Comparison of ENCODE assay signal across 9 mouse cellular contexts in genomic region chr7:131539979-131540378, GRCm38 (mm10). TPM values are rescaled to one million over a fixed set of nuclear protein-coding genes. Genes with fewer than 3 reads are reported as not detected.
DNase-seq lines count a peak whose midpoint lies in the region; ATAC-seq and TF ChIP-seq lines count a peak whose summit lies in the region.
"Had no signal": no experiment of that assay in that cellular context is flagged by ENCODE, and none has a peak within 500 bp of the region (broad histone marks: within the 10 kb centered on the region; RNA-seq: fewer than 3 reads in every experiment).

No protein-coding gene starts in this region.

- peak; percentile 87 for TF ChIP-seq CTCF in gastrocnemius, adult 2 months (IDR thresholded peaks at IDR 0.05)

- H3K4me1 ChIP-seq in heart, embryonic 12.5 days (replicated peaks) = peaks cover 31% of the 10 kb centered on the region
- H3K4me1 ChIP-seq in intestine, embryonic 16.5 days (ENCODE audit: control insufficient read depth, insufficient read depth, low read length) = peaks cover 22% of the 10 kb centered on the region
- peaks cover 8% of the 10 kb centered on the region for H3K4me1 ChIP-seq in midbrain, embryonic 16.5 days (ENCODE audit: control insufficient read depth, insufficient read depth, low read length)
- H3K4me1 ChIP-seq in stomach, embryonic 15.5 days = peaks cover 24% of the 10 kb centered on the region

- no peaks in the 10 kb centered on the region for H3K36me3 ChIP-seq in heart, embryonic 12.5 days
- H3K36me3 ChIP-seq in intestine, embryonic 16.5 days (ENCODE audit: control insufficient read depth, insufficient read depth, low read length) = no peaks in the 10 kb centered on the region
- no peaks in the 10 kb centered on the region for H3K36me3 ChIP-seq in midbrain, embryonic 16.5 days (ENCODE audit: control insufficient read depth, insufficient read depth, low read length)
- no peaks in the 10 kb centered on the region for H3K36me3 ChIP-seq in stomach, embryonic 15.5 days

- WGBS in heart, embryonic 12.5 days = 0% methylated on average over 7 of the region's 7 CpGs
- WGBS in intestine, embryonic 16.5 days = under 1% methylated on average over 7 of the region's 7 CpGs
- WGBS in midbrain, embryonic 16.5 days = 2% methylated on average over 7 of the region's 7 CpGs
- WGBS in stomach, embryonic 15.5 days = under 1% methylated on average over 7 of the region's 7 CpGs

- peak; percentile 75 to 91 for DNase-seq in heart, adult 18-20 months
- DNase-seq in cerebellum, postnatal 25 days = peak; percentile 78 to 89
- peak; percentile 86 for DNase-seq in gastrocnemius, adult 2 months
- peak; percentile 79 to 83 for DNase-seq in left cerebral cortex, postnatal 36 days (ENCODE audit: low spot score in 2 of 2)

- no peak overlapping the region for H3K27ac ChIP-seq in heart, embryonic 12.5 days (ENCODE audit: poor library complexity, severe bottlenecking)
- no peak overlapping the region for H3K27ac ChIP-seq in gastrocnemius, adult 2 months
- no peak overlapping the region for H3K27ac ChIP-seq in intestine, embryonic 16.5 days (ENCODE audit: low read length)
- no peak overlapping the region for H3K27ac ChIP-seq in midbrain, embryonic 16.5 days (ENCODE audit: low read length)
- no peak overlapping the region for H3K27ac ChIP-seq in stomach, embryonic 15.5 days

- no peak overlapping the region for H3K9ac ChIP-seq in heart, embryonic 12.5 days
- H3K9ac ChIP-seq in intestine, embryonic 16.5 days (ENCODE audit: low read depth, low read length) = no peak overlapping the region
- H3K9ac ChIP-seq in midbrain, embryonic 16.5 days (ENCODE audit: low read depth, low read length) = no peak overlapping the region
- H3K9ac ChIP-seq in stomach, embryonic 15.5 days = no peak overlapping the region

- H3K27me3 ChIP-seq in heart, embryonic 12.5 days (replicated peaks) = peaks cover 87% of the 10 kb centered on the region
- H3K27me3 ChIP-seq in intestine, embryonic 16.5 days (replicated peaks; ENCODE audit: control insufficient read depth, insufficient read depth, low read length) = peaks cover 54% of the 10 kb centered on the region
- H3K27me3 ChIP-seq in midbrain, embryonic 16.5 days (ENCODE audit: control insufficient read depth, insufficient read depth, low read depth, low read length) = peaks cover 57% of the 10 kb centered on the region
- H3K27me3 ChIP-seq in stomach, embryonic 15.5 days (replicated peaks) = peaks cover 75% of the 10 kb centered on the region

- ATAC-seq in heart, embryonic 12.5 days (ENCODE audit: insufficient number of reproducible peaks, low FRiP score) = no peak
- ATAC-seq in intestine, embryonic 16.5 days = 0 out of 2 replicates have a peak, but pooled peaks have one; percentile 31
- ATAC-seq in midbrain, embryonic 16.5 days = peak; percentile 62; the same call in 1 of the 2 replicates
- ATAC-seq in stomach, embryonic 15.5 days (ENCODE audit: insufficient read depth, low FRiP score, low read depth) = peak; percentile 67; the same call in 1 of the 2 replicates

- intact Hi-C loops in gastrocnemius, adult 2 months (cut with DNase I) = loop anchor here (1.0 to 10.0 kb wide), 2 partner anchors 342 to 1015 kb away; no protein-coding TSS in a partner anchor
- intact Hi-C loops in left cerebral cortex, postnatal 36 days (cut with DNase I) = loop anchor here (1.0 to 10.0 kb wide), 3 partner anchors 125 to 342 kb away; partner anchors contain the start of genes Acadsb and Ikzf5

- H3K4me2 ChIP-seq in heart, embryonic 12.5 days = no peak overlapping the region
- no peak overlapping the region for H3K4me2 ChIP-seq in intestine, embryonic 16.5 days (ENCODE audit: low read depth, low read length)
- H3K4me2 ChIP-seq in midbrain, embryonic 16.5 days (ENCODE audit: low read length) = no peak overlapping the region
- H3K4me2 ChIP-seq in stomach, embryonic 15.5 days = no peak overlapping the region

- H3K4me3 ChIP-seq in heart, embryonic 12.5 days = no peak overlapping the region
- no peak overlapping the region for H3K4me3 ChIP-seq in gastrocnemius, adult 2 months
- no peak overlapping the region for H3K4me3 ChIP-seq in intestine, embryonic 16.5 days (ENCODE audit: low read length)
- H3K4me3 ChIP-seq in midbrain, embryonic 16.5 days (ENCODE audit: low read depth, low read length) = no peak overlapping the region
- no peak overlapping the region for H3K4me3 ChIP-seq in stomach, embryonic 15.5 days (replicated peaks)
- H3K4me3 ChIP-seq: myocyte had no signal

- H3K9me3 ChIP-seq in heart, embryonic 12.5 days (replicated peaks) = no peaks in the 10 kb centered on the region
- H3K9me3 ChIP-seq in intestine, embryonic 16.5 days (ENCODE audit: control insufficient read depth, low read length) = no peaks in the 10 kb centered on the region
- H3K9me3 ChIP-seq in midbrain, embryonic 16.5 days (replicated peaks; ENCODE audit: control insufficient read depth, low read length, poor library complexity, severe bottlenecking) = no peaks in the 10 kb centered on the region
- no peaks in the 10 kb centered on the region for H3K9me3 ChIP-seq in stomach, embryonic 15.5 days

RNA-seq across cellular contexts. Expression of gene Hmx3, which starts 2.7 kb away (rescaled TPM):
- not detected for total RNA-seq in heart, adult 18-20 months (2021)
- polyA plus RNA-seq in heart, embryonic 12.5 days (2016; fragmentation: Nextera tagmentation; extraction: Ambion mirVana) = not detected in 2 replicates
- not detected for total RNA-seq in gastrocnemius, adult 2 months (2021)
- polyA plus RNA-seq in intestine, embryonic 16.5 days (2015; fragmentation: Nextera tagmentation; extraction: Ambion mirVana) = 0.53 and 0.54 TPM in 2 replicates
- not detected for total RNA-seq in left cerebral cortex, postnatal 36 days (2021)
- 0.20 and 0.85 TPM in 2 replicates for polyA plus RNA-seq in midbrain, embryonic 16.5 days (2015; fragmentation: Nextera tagmentation; extraction: Ambion mirVana)
- 1.6 and 2.0 TPM in 2 replicates for polyA plus RNA-seq in stomach, embryonic 15.5 days (2015; fragmentation: Nextera tagmentation; extraction: Ambion mirVana)

RNA-seq across cellular contexts. Expression of gene Hmx2, which starts 8.6 kb away (rescaled TPM):
- not detected for total RNA-seq in heart, adult 18-20 months (2021)
- not detected in 2 replicates for polyA plus RNA-seq in heart, embryonic 12.5 days (2016; fragmentation: Nextera tagmentation; extraction: Ambion mirVana)
- total RNA-seq in gastrocnemius, adult 2 months (2021) = not detected
- 0.39 and 0.68 TPM in 2 replicates for polyA plus RNA-seq in intestine, embryonic 16.5 days (2015; fragmentation: Nextera tagmentation; extraction: Ambion mirVana)
- not detected for total RNA-seq in left cerebral cortex, postnatal 36 days (2021)
- polyA plus RNA-seq in midbrain, embryonic 16.5 days (2015; fragmentation: Nextera tagmentation; extraction: Ambion mirVana) = 0.57 and 1.7 TPM in 2 replicates
- 1.0 and 1.4 TPM in 2 replicates for polyA plus RNA-seq in stomach, embryonic 15.5 days (2015; fragmentation: Nextera tagmentation; extraction: Ambion mirVana)

RNA-seq across cellular contexts. Expression of gene Bub3, which starts 20.0 kb away (rescaled TPM):
- total RNA-seq in heart, adult 18-20 months (2021) = 10 to 100 TPM; 28.7 to 29.2 TPM
- 129 and 133 TPM in 2 replicates for polyA plus RNA-seq in heart, embryonic 12.5 days (2016; fragmentation: Nextera tagmentation; extraction: Ambion mirVana)
- 10 to 100 TPM; 28.9 to 31.2 TPM for total RNA-seq in gastrocnemius, adult 2 months (2021)
- polyA plus RNA-seq in intestine, embryonic 16.5 days (2015; fragmentation: Nextera tagmentation; extraction: Ambion mirVana) = 162 and 193 TPM in 2 replicates
- total RNA-seq in left cerebral cortex, postnatal 36 days (2021) = 10 to 100 TPM; 57.1 to 64.4 TPM
- polyA plus RNA-seq in midbrain, embryonic 16.5 days (2015; fragmentation: Nextera tagmentation; extraction: Ambion mirVana) = 146 and 160 TPM in 2 replicates
- 187 and 198 TPM in 2 replicates for polyA plus RNA-seq in stomach, embryonic 15.5 days (2015; fragmentation: Nextera tagmentation; extraction: Ambion mirVana)
